Mouse (Mus musculus): Measurements from ENCODE around the gene Tyw1. TPM values are rescaled to one million over a fixed set of nuclear protein-coding genes. Genes with fewer than 3 reads are reported as not detected.

Tyw1 gene
- polyA plus RNA-seq, 1 experiment: 14.6 TPM

DNA sequence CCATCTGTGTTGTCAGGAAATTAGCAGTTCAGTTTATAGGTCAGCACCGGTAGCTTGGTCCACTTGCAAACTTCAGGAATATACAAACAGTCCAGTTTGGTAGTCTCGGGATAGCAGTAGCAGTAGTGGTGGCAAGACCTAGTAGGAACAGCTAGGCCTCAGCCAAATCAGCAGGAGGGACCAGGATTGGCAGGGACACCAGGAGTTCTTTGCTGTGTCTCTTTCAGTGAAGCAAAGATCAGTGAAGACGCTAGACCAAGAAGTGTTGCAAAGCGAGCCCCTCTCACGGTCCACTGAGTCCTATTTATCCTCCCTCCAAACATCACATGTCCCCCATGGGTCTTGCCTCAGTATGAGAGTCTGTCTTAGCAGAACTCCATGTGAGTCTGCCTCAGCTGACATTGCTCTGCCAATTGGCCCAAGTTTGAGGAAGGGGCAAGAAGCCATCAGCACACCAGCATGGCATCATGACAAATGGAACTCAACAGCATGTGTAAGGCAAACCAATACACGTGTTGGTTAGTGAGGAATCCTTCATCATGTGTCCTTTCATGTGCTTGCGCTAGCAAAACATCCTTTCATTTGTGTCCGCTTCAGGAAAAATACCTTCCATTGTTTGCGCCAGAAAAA is 43.5 kb downstream of the Tyw1 start:
- TF ChIP-seq POLR2A (IDR thresholded peaks at IDR 0.05; ENCODE audit: extremely low read depth, insufficient read depth, low read length) (no peak), CTCF (IDR thresholded peaks at IDR 0.05; ENCODE audit: extremely low read depth, insufficient read depth, low read length) (no peak)
- Histone ChIP-seq H3K27ac (ENCODE audit: insufficient read depth, low read length) (no peak overlapping the region), H3K4me3 (ENCODE audit: insufficient read depth, low read length) (no peak overlapping the region), H3K4me1 (ENCODE audit: control insufficient read depth, insufficient read depth, low read length) (peaks cover 2% of the 10 kb centered on the region)

DNA sequence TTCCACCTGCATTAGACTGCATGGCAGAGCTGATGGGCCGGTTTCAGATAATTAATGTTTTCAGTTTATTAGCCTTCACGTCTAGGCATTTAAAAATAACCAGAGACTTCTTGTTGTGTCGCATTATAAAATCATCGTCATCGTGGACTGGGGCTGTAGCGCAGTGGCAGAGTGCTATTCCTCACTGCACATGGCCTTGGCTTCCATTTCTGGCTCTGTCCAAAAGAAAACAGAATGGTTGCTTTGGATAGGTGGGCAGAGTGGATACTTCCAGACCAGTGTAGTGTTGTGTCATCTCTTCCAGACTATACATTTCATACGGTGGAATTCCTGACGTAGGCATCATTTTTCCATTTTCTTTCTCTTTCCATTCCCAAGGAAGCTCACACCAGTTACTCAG is 44.1 kb downstream of the Tyw1 start:
- no peak overlapping the region for H3K4me3 ChIP-seq (ENCODE audit: insufficient read depth, low read length)
- no peak overlapping the region for H3K27ac ChIP-seq (ENCODE audit: insufficient read depth, low read length)
- TF ChIP-seq CTCF (IDR thresholded peaks at IDR 0.05; ENCODE audit: extremely low read depth, insufficient read depth, low read length) (no peak), POLR2A (IDR thresholded peaks at IDR 0.05; ENCODE audit: extremely low read depth, insufficient read depth, low read length) (no peak)
- peaks cover under 1% of the 10 kb centered on the region for H3K4me1 ChIP-seq (ENCODE audit: control insufficient read depth, insufficient read depth, low read length)

DNA sequence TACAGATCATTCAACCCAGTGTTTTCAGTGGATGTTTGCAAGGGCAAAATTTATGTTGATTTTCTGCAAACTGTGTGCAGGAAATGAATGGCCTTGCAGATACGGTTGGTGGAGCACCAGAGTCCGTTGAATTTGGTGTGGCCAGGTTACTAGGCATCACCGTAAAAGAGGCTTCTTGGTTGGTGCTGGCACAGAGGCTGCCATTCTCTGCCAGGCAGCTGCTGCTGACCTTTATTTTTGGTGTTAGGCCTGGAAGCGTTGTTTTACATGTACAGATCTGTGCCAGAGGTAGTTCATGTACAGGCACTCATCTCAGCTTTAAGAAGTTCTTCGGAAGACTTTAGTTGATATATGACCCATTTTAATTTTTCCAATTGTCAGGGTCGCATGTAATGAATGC is 48.2 kb downstream of the Tyw1 start:
- no peak for TF ChIP-seq CTCF (IDR thresholded peaks at IDR 0.05; ENCODE audit: extremely low read depth, insufficient read depth, low read length)
- TF ChIP-seq POLR2A (IDR thresholded peaks at IDR 0.05; ENCODE audit: extremely low read depth, insufficient read depth, low read length): no peak
- no peak overlapping the region for H3K27ac ChIP-seq (ENCODE audit: insufficient read depth, low read length)

DNA sequence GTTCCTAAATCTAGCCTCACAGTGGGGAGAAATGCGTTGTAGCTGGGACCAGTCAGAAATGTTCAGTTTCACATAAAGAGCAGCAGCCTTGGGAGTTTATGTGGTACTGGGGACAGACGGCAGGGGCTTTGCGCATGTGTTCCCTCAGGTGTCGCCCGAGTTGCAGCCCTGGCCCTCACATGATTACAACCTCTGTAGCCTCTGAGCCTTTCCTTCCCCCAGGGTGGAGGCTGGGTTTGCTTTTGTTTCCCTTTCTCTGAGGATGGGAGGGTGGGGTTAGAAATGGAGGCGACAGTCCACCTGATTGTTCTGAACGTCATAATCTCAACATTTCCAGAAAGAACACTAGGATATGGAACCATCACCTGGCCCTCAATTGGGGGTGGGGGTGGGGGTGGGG is 52.5 kb downstream of the Tyw1 start:
- H3K27ac ChIP-seq (ENCODE audit: insufficient read depth, low read length): no peak overlapping the region
- TF ChIP-seq POLR2A (IDR thresholded peaks at IDR 0.05; ENCODE audit: extremely low read depth, insufficient read depth, low read length): no peak
- TF ChIP-seq CTCF (IDR thresholded peaks at IDR 0.05; ENCODE audit: extremely low read depth, insufficient read depth, low read length): no peak
- H3K4me1 ChIP-seq (ENCODE audit: control insufficient read depth, insufficient read depth, low read length): no peaks in the 10 kb centered on the region
- H3K4me3 ChIP-seq (ENCODE audit: insufficient read depth, low read length): no peak overlapping the region

More for the DNA sequence above, 48.2 kb downstream of the Tyw1 start:
- no peaks in the 10 kb centered on the region for H3K4me1 ChIP-seq (ENCODE audit: control insufficient read depth, insufficient read depth, low read length)
- H3K4me3 ChIP-seq (ENCODE audit: insufficient read depth, low read length): no peak overlapping the region

DNA sequence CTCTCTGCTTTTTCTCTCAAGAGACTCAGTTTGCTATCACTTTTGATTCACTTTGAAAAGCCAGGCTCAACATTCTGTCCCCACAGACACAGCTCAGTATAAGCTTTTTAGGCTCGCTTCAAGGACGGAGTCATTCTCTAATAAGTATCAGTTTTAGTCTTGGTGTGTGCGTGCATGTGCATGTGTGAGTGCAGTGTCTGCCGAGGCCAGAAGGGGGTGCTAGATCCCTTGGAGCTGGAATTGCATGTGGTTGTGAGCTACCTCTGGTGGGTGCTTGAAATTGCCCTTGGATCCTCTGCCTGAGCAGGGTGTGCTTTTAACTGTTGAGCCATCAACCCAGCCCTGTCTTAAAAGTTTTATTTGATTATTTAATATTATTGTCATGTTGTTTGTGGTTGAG is 54.7 kb downstream of the Tyw1 start:
- H3K4me3 ChIP-seq (ENCODE audit: insufficient read depth, low read length): no peak overlapping the region
- no peaks in the 10 kb centered on the region for H3K4me1 ChIP-seq (ENCODE audit: control insufficient read depth, insufficient read depth, low read length)
- no peak overlapping the region for H3K27ac ChIP-seq (ENCODE audit: insufficient read depth, low read length)
- TF ChIP-seq CTCF (IDR thresholded peaks at IDR 0.05; ENCODE audit: extremely low read depth, insufficient read depth, low read length): 0 out of 2 replicates have a peak, but pooled peaks have one; percentile 7
- TF ChIP-seq POLR2A (IDR thresholded peaks at IDR 0.05; ENCODE audit: extremely low read depth, insufficient read depth, low read length): no peak

DNA sequence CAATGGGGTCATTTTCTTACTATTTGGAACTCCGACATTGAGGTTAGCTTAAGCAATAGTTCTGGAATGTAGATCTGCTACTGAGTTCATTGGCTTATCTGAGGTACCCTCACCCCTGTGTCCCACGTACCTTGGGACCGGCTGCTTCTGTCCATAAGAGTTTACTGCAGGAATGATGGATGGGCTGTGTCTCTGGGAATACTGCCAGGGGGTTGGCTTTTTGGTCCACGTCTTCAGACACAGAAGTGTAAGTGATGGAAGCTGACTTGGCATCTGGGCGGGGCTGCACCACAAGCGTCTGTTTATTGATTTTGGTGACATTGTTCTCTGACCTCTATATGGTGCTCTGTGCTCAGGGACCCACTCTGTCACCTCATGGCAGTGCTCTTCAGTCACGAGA is 55.4 kb downstream of the Tyw1 start:
- Histone ChIP-seq H3K27ac (ENCODE audit: insufficient read depth, low read length) (no peak overlapping the region), H3K4me3 (ENCODE audit: insufficient read depth, low read length) (no peak overlapping the region), H3K4me1 (ENCODE audit: control insufficient read depth, insufficient read depth, low read length) (no peaks in the 10 kb centered on the region)
- TF ChIP-seq CTCF (IDR thresholded peaks at IDR 0.05; ENCODE audit: extremely low read depth, insufficient read depth, low read length) (no peak), POLR2A (IDR thresholded peaks at IDR 0.05; ENCODE audit: extremely low read depth, insufficient read depth, low read length) (no peak)

DNA sequence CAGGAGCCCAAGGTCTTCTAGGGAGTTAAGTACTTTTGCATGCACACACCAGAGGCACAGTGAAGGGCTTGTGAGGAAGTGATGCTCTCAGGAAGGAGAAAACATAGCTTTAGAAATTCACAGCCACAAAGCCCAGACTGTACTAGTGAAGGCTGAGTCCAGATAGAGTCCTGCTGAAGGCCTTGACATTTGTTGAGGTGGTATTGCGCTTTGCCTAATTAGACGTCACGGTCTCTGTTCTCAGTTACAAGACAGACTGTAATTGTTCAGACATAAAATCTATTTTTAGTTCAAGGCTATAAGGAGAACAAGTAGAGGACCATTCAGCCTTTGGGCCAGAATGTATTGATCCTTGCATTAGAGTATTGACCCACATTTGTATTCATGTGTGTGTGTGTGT is 58.1 kb downstream of the Tyw1 start:
- Histone ChIP-seq H3K4me3 (ENCODE audit: insufficient read depth, low read length) (no peak overlapping the region), H3K27ac (ENCODE audit: insufficient read depth, low read length) (no peak overlapping the region)
- TF ChIP-seq CTCF (IDR thresholded peaks at IDR 0.05; ENCODE audit: extremely low read depth, insufficient read depth, low read length): no peak
- no peak for TF ChIP-seq POLR2A (IDR thresholded peaks at IDR 0.05; ENCODE audit: extremely low read depth, insufficient read depth, low read length)

DNA sequence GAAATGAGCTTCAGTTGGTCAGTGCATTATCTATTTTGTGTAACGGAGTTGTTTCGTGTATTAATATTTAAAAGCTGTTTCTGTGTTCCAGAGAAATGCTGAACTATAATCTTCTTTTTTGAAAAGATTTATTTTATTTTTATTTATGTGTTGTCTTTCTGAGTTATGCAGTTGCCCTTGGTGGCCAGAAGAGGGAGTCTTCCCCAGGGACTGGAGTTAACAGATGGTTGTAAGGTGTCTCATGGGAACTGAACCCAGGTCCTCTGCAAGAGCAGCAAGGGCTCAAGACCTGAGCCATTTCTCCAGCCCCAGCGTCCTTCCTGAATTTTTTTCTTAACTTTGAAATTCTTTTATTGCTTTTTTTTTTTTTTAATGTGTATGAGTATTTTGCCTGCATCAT is 59.5 kb downstream of the Tyw1 start:
- 0 out of 2 replicates have a peak, but pooled peaks have one; percentile 15 for TF ChIP-seq CTCF (IDR thresholded peaks at IDR 0.05; ENCODE audit: extremely low read depth, insufficient read depth, low read length)
- TF ChIP-seq POLR2A (IDR thresholded peaks at IDR 0.05; ENCODE audit: extremely low read depth, insufficient read depth, low read length): no peak
- H3K4me1 ChIP-seq (ENCODE audit: control insufficient read depth, insufficient read depth, low read length): no peaks in the 10 kb centered on the region

More for the DNA sequence above, 58.1 kb downstream of the Tyw1 start:
- H3K4me1 ChIP-seq (ENCODE audit: control insufficient read depth, insufficient read depth, low read length): no peaks in the 10 kb centered on the region

DNA sequence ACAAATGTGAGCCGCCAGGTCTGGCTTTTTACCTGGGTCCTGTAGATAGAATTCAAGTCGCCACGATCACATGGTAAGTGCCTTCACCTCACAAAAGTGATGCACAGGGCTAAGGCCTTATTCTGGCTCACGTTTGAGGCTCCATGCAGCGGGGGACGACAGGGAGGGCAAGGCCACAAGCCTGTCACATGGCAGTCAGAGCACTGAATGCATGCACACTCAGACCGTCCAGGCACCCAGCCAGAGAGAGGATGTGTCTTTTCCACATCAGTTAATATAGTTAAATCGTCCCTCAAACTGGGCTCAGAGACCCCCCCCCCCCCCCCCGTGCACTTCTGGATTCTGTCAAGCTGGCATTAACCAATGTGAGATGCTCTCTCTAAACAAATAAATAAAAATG is 60.9 kb downstream of the Tyw1 start:
- H3K27ac ChIP-seq (ENCODE audit: insufficient read depth, low read length): no peak overlapping the region
- H3K4me3 ChIP-seq (ENCODE audit: insufficient read depth, low read length): no peak overlapping the region
- H3K4me1 ChIP-seq (ENCODE audit: control insufficient read depth, insufficient read depth, low read length): no peaks in the 10 kb centered on the region
- TF ChIP-seq CTCF (IDR thresholded peaks at IDR 0.05; ENCODE audit: extremely low read depth, insufficient read depth, low read length) (no peak), POLR2A (IDR thresholded peaks at IDR 0.05; ENCODE audit: extremely low read depth, insufficient read depth, low read length) (no peak)

More for the DNA sequence above, 59.5 kb downstream of the Tyw1 start:
- Histone ChIP-seq H3K4me3 (ENCODE audit: insufficient read depth, low read length) (no peak overlapping the region), H3K27ac (ENCODE audit: insufficient read depth, low read length) (no peak overlapping the region)

DNA sequence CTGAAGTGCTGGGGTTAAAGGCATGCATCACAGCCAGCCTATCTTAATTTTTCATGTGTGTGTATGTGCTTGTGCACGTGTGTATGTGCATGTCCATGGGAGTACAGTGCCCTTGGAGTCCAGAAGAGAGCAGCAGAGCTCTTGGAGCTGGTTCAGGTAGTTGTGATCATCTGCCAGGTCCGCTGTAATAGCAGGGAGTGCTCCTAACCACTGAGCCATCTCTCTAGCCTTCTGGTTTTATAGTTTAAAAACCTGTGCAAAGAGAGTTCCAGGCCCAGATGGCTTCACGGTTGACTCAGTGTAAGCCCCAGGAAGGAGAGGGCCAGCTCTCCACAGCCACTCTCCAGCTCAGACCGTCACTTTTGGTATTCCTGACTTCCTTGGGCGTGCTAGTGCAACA is 64.4 kb downstream of the Tyw1 start:
- Histone ChIP-seq H3K27ac (ENCODE audit: insufficient read depth, low read length) (no peak overlapping the region), H3K4me1 (ENCODE audit: control insufficient read depth, insufficient read depth, low read length) (peaks cover 3% of the 10 kb centered on the region; the same call in 1 of the 2 replicates), H3K4me3 (ENCODE audit: insufficient read depth, low read length) (no peak overlapping the region)
- TF ChIP-seq CTCF (IDR thresholded peaks at IDR 0.05; ENCODE audit: extremely low read depth, insufficient read depth, low read length) (no peak), POLR2A (IDR thresholded peaks at IDR 0.05; ENCODE audit: extremely low read depth, insufficient read depth, low read length) (no peak)

Data from cortical plate, adult 2 months (tissue).